Mouse (Mus musculus) thymus, adult 18-20 months (tissue): ENCODE measurements around the gene Siva1.

Experiments used
- DNase-seq, 2 experiments: peaks; one replicate each; pipeline ENCODE4 v3.0.0; 2022; ENCODE audit warnings: mixed read lengths in 2 of 2

Gene Siva1

DNA sequence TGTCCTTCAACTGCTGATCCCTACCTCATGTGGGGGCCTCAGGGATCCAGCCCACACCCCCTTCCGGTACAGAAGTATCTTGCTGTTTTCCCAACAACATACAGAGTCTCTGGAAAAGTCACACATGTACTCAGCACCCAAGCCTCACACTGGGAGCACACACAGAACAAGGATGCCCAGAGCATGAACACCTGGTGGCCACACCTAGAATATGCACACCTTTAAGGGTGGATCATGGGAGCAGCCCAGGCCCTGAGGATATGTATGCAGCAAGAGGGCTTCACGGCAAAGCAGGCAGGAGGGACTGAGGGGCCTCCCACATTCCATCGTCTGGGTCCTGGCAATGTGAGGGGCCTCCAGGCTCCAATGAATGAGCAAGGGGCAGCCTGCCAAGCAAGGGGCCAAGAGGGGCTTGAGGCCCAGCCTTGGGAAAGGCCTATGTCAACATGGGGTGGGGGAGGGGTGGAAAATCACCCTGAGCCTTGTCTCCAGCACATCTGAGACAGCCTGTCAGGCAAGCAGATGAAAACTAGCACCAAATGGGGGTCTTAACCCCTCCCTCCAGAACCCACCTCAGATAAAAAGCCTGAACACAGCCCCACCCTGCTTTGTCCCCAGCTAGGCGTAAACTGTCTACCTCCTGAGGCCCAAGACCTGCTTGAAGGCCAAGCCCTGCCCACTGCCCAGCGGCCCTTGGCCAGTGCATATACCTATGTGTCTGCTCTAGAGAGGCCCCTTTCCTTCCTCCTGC is 16.3 kb downstream of the Siva1 start:
- no peak for DNase-seq

- DNase-seq = no peak
Observed at GRCm38 (mm10) chr12:112661327-112661605, 16.8 kb downstream of the Siva1 start.

DNA sequence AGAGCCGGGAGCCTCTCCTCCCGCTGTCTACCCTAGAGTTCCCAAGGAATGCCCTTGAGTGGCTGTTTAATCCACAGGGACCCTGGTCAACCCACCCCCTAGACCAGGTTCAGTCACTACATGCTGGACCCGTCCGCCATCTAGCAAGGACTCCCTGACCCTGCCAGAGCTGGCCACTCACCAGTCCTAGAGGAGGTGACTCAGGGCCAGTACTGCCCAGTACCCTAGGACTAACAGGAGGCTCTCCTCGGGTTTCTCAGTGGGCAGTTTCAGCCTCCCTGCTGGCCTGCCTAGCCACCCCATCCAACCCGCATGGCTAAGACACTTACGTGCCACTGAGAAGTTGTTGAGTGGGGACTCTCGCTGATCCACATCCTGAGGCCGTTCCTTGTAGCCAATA is 17.4 kb downstream of the Siva1 start:
- DNase-seq = no peak

DNA sequence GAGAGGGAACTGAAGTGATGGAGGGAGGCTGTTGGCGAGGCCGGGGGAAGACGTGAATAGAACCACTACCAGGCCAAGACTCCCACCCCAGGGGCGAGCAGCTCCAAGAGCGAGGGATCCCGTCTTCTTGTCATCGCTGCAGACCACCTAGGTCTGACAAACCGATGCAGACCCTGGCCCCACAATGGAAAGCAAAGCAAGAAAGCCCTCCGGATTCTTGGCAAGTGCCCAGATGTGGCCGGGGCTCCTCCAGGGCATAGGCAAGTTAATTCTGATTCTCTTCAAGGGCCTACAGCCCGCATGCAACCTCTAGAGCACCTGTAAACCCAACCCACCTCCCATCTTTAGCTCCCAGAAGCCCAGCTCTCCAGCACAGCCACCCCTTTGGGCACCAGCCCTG is 18.8 kb downstream of the Siva1 start:
- no peak for DNase-seq

DNA sequence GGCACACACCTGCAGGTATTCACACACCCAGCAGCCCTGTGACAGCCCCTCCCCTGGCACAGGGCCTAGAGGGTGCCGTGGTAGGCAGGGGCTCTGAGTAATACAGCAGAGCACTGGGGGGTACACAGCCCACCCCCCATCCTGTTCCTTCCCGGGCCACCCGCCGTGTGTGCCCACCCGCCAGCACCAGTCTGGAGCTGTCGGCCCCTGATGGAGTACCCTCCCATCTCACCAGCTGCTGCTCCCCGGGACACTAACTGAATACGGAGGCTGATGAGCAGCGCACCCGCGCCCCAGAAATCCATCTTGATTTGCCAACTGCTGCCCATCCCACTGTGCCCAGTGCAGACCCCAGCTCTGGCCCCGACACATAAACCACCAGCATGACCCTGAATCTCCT is 19.2 kb downstream of the Siva1 start:
- no peak for DNase-seq

DNA sequence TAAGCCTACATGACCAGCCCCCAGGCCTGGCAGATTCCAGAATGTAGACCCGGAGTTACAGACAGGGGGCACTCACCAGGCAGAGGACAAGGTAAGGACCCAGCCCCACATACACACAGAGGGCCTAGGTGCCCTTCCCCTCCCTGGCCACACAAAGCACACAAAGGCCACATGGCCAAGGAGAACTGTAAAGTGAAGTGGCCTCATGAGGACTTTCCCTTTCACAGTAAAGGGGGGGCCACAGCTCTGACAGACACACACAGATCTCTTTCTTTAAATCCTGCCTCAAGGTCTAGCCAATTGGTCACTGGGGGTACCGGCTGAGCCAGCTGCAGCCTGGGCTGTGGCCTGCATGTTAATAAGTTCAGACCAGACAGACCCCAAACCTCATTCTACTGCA is 19.6 kb downstream of the Siva1 start:
- DNase-seq = no peak

DNA sequence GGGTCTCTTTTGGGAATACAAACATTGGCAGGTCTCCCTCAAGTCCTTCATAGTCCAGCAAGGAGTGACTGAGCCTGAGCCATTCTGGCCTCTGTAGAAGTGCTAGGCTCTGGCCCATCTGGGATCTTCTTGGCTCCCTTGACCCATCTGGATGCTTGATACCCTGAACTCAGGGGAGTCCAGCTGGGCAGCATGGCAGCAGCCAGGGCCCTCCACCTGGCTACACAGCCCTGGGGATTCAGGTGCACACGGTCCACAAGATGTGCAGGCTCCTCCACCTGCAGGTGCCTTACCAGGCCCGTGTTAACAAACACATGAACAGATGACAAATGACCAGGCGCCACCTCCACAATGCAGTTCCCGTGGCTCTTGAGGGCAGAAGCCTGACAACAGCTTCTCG is 20.2 kb downstream of the Siva1 start:
- no peak for DNase-seq

DNA sequence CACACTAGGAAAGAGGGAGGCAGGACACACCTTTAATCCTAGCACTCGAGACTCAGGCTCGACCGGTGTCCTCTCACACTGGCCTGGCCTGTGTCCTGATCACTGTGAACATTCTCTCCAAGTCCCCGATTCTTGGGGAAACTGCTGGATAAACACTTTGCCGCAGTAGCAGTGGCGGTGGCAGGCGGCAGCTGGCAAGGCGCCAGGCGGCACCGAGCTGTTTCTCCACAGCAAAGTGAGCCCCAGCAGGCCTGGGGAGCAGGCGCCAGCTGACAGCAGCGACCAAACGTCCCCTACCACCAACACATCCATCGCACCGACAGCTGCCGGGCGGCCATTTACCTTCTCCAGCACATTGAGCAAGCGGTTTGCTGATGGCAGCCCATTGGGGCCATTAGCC is 21.0 kb downstream of the Siva1 start:
- DNase-seq = no peak

GRCm38 (mm10) chr12:112665881-112666544 is 21.5 kb downstream of the Siva1 start:
- no peak for DNase-seq

DNA sequence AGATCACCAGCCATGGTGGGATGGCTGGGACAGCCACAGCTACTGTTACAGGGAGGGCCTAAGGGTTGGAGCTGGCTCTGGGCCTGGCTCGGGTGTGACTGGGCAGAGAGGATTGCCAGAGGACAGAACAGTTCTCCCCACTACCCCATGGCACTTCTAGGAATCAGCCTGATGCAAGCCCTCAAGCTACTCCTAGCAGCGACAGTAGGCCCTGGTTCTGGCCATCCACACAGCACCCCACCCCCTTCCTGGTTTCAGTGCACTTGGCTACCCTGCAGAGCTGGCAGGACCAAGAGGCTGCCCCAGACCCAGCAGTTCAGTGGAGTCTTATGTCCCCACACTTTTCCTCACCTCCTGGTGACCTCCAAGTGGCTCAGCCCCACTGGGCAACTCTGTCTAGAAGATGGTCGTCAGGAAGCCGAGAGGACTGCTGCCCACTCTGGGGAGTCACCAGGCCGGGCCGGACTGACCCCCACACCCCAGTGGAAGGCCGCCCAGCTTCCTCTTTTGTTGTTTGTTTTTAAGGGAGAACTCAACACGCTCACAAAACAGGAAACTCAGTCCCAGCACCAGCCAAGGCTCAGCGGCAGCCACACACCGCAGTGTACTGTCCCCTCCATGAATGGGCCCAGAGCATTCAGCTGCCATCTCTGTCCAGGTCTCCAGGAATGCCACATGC is 23.3 kb downstream of the Siva1 start:
- DNase-seq = no peak

- DNase-seq = no peak
Observed at GRCm38 (mm10) chr12:112670718-112671393, 26.4 kb downstream of the Siva1 start.

DNA sequence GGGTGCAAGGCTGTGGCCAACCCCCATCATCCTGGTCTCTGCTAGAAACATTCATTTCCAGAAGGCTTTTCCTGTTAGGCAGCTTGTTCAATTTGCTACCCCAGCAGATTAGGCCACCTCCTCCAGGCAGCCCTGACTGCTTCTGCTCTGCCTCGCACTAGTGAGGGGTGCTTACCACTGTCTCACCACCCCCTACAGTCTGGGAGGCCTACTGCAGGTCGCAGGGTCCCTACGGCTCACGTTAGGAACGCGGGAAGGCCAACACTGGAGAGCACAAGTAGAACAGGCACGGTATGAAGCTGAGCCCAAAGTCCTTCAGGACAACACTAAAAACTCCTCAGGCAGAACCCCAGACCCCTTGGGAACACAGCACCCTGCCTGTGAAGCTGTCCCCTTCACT is 27.4 kb downstream of the Siva1 start:
- DNase-seq = no peak

DNA sequence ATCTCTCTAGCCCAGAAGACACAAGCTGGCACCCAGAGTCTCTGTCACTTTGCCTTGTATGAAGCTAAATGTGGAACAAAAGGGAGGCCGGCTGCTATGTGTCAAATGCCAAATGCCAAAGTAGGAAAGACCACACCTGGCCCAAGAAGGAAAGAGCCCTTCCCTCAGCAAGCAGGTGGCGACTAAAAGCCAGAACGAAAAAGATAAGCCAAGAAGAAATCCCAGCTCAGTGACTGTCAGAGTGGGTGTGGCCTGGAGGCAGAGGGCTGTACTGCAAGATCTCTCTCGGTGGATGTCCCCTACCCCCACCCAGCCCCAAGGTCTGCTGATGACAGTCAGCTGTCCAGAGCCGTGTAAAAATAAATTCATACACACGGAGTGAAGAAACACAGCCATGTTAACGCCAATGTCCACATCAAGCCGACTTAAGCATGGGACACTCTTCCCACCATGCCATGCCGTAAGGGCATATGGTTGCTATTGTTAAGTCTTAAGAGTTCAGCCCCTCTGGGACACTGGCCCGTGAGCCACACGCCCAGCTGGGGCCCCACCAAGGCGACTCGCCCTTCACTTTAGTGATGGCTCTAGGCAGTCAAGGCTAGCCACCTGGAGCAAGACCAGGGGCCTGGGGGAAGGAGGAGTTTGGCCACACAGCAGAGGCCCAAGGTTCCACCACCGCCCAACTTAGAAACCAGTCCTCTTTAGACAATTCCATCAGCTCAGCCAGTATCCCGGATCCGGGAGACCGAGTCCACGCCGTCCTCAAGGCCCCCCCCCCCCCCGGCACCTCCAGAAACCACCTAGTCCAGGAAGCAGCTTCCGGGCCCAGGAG is 28.5 kb downstream of the Siva1 start:
- no peak for DNase-seq

- DNase-seq = no peak
Observed at GRCm38 (mm10) chr12:112673576-112674091, 29.2 kb downstream of the Siva1 start.

- peak in 1 of 2 experiments; percentile 47 for DNase-seq
Observed at GRCm38 (mm10) chr12:112674132-112675011, 29.9 kb downstream of the Siva1 start, which contains the start of gene Akt1. Gene Akt1, minus strand, starts transcription at chr12:112674884.

- peak; percentile 66 to 83 for DNase-seq
Observed at GRCm38 (mm10) chr12:112675245-112676035, 31.0 kb downstream of the Siva1 start.

GRCm38 (mm10) chr12:112677076-112677475 is 32.6 kb downstream of the Siva1 start:
- no peak for DNase-seq

DNA sequence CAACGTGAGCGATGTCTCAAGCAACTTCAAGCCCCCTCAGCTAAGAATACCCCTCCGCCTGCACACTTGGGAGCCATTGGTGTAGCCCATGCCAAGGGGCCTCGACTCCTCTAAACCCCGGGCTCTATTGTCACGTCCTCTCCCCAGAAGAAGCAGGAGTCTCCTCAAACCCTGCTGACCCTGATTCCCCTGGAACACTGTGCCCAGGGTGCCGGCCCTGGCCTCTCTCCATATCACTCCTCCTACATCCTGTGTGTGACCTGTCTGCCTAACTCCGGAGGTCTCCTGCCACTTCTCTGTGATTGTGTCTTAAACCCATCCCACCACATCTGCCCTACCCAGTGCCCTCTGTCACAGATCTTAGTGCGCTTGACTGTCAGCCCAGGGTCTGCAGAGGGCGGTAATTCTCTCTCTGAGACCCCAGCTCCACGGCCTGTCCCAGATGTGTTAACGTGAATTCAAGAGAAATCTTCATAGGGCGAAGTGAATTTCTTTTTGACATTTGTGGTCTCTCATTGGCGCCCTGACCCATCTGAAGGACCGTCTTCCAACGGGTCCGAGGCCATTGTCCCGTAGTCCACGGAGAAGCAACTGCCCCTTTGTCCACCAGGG is 33.6 kb downstream of the Siva1 start:
- no peak for DNase-seq

DNA sequence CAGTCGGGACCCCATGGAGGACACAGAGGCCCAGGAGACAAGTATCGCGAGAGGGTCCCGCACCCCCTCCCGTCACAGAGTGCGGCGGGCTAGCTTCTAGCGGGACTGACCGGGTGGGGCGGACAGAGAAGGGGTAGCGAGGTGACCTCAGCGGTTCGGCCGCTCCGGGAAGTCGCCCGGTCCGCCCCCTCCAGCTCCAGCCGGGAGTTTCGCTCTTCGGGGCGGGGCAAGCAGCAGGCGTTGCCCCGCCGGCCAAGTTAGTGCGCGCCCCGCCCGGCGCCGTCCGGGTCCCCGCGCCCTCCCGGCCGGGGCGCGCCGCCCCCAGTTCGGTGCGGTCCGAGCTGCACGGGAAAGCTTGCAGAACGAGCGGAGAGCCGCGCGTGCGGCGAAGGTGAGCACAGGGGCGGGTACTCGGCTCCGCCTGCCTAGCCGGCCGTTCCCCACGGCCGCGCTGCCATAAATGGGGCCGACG is 34.1 kb downstream of the Siva1 start, which contains the start of gene Zbtb42:
Gene Zbtb42, plus strand, starts transcription at position 274 of the 472 bp plus-strand sequence.
- peak in 1 of 2 experiments; percentile 43 for DNase-seq
